ENCODE assay signal across 24 mouse cellular contexts in genomic region chr9:25200987-25201386, GRCm38 (mm10). TPM values are rescaled to one million over a fixed set of nuclear protein-coding genes. Genes with fewer than 3 reads are reported as not detected.
DNase-seq lines count a peak whose midpoint lies in the region; ATAC-seq and TF ChIP-seq lines count a peak whose summit lies in the region.
"Had no signal": no experiment of that assay in that cellular context is flagged by ENCODE, and none has a peak within 500 bp of the region (broad histone marks: within the 10 kb centered on the region; RNA-seq: fewer than 3 reads in every experiment).

No protein-coding gene starts in this region.

- no peak for TF ChIP-seq CTCF in heart, adult 2 months (IDR thresholded peaks at IDR 0.05)
- no peak for TF ChIP-seq CTCF in C2C12 (IDR thresholded peaks at IDR 0.05; ENCODE audit: control insufficient read depth, insufficient read depth, insufficient read length)

- H3K4me3 ChIP-seq in heart, adult 2 months: no peak overlapping the region
- no peak overlapping the region for H3K4me3 ChIP-seq in heart, embryonic 14.5 days (ENCODE audit: control insufficient read depth in 1 of 2, insufficient read depth in 1 of 2, low read depth in 1 of 2, low read length in 2 of 2)
- no peak overlapping the region for H3K4me3 ChIP-seq in C2C12 (ENCODE audit: insufficient read depth, poor library complexity, severe bottlenecking)
- no peak overlapping the region for H3K4me3 ChIP-seq in heart, embryonic 16.5 days (ENCODE audit: low read length)
- H3K4me3 ChIP-seq: erythroblast, embryonic 14.5 days; hindbrain, embryonic 13.5 days; limb, embryonic 12.5 days; lung, embryonic 15.5 days; megakaryocyte, embryonic 14.5 days; midbrain, embryonic 13.5 days; neural tube, embryonic 15.5 days had no signal

- H3K79me3 ChIP-seq in C2C12 (ENCODE audit: low read depth): no peaks in the 10 kb centered on the region

- ATAC-seq in heart, embryonic 14.5 days (ENCODE audit: insufficient number of reproducible peaks, insufficient read depth, low FRiP score, low read depth): no peak
- ATAC-seq in heart, embryonic 16.5 days (replicated peaks; ENCODE audit: extremely low read depth, insufficient read depth, low FRiP score): no peak
- ATAC-seq: CD4-positive, CD25-positive, alpha-beta regulatory T cell, adult 4 months; intestine, embryonic 16.5 days; midbrain, embryonic 13.5 days had no signal

- peak overlapping the region; percentile 57; the same call in 1 of the 2 replicates for H3K4me2 ChIP-seq in heart, embryonic 14.5 days (ENCODE audit: low read length)
- no peak overlapping the region for H3K4me2 ChIP-seq in heart, embryonic 16.5 days (ENCODE audit: low read depth, low read length)
- H3K4me2 ChIP-seq: hindbrain, embryonic 13.5 days; limb, embryonic 12.5 days; lung, embryonic 15.5 days; midbrain, embryonic 13.5 days; neural tube, embryonic 15.5 days had no signal

- no peak overlapping the region for H3ac ChIP-seq in C2C12 (ENCODE audit: control insufficient read depth, insufficient read length, low read depth)

- DNase-seq in heart, adult 2 months: no peak
- no peak for DNase-seq in heart, postnatal 10 days
- DNase-seq in heart, postnatal 25 days (ENCODE audit: low spot score): no peak
- DNase-seq in frontal cortex, adult 2 months (ENCODE audit: extremely low spot score in 1 of 2, low spot score in 1 of 2): no peak
- DNase-seq: adrenal gland, postnatal 14 days; cerebellum, adult 11-12 months; kidney, adult 8-10 months; kidney, postnatal 4 days; lung, postnatal 36 days; retina, postnatal 1 day; right cerebral cortex, postnatal 14 days; thymus, postnatal 4 days had no signal

- peaks cover 2% of the 10 kb centered on the region for H3K36me3 ChIP-seq in heart, adult 2 months (ENCODE audit: control insufficient read depth, insufficient read depth, low read length)
- H3K36me3 ChIP-seq in heart, embryonic 14.5 days (ENCODE audit: control insufficient read depth, insufficient read depth, low read length): no peaks in the 10 kb centered on the region
- no peaks in the 10 kb centered on the region for H3K36me3 ChIP-seq in C2C12 (ENCODE audit: control insufficient read depth, insufficient read depth)
- no peaks in the 10 kb centered on the region for H3K36me3 ChIP-seq in heart, embryonic 16.5 days (ENCODE audit: control insufficient read depth, insufficient read depth)
- H3K36me3 ChIP-seq: hindbrain, embryonic 13.5 days; limb, embryonic 12.5 days; lung, embryonic 15.5 days; midbrain, embryonic 13.5 days; neural tube, embryonic 15.5 days had no signal

- H3K9ac ChIP-seq in heart, adult 2 months (ENCODE audit: low read depth, low read length): no peak overlapping the region
- H3K9ac ChIP-seq in heart, embryonic 14.5 days (ENCODE audit: low read length): no peak overlapping the region; the same call in 1 of the 2 replicates
- H3K9ac ChIP-seq in heart, embryonic 16.5 days (ENCODE audit: low read length): no peak overlapping the region
- H3K9ac ChIP-seq: hindbrain, embryonic 13.5 days; limb, embryonic 12.5 days; lung, embryonic 15.5 days; midbrain, embryonic 13.5 days; neural tube, embryonic 15.5 days had no signal

- no peak for TF ChIP-seq POLR2A in heart, adult 2 months (IDR thresholded peaks at IDR 0.05; ENCODE audit: insufficient read depth, low read depth, low read length)

- H3K79me2 ChIP-seq in heart, adult 2 months (replicated peaks; ENCODE audit: control insufficient read depth, insufficient read depth, low read length): no peaks in the 10 kb centered on the region
- no peaks in the 10 kb centered on the region for H3K79me2 ChIP-seq in C2C12 (ENCODE audit: control insufficient read depth, insufficient read depth)

- H3K27ac ChIP-seq in heart, adult 2 months: peak overlapping the region; percentile 74
- H3K27ac ChIP-seq in heart, embryonic 14.5 days (replicated peaks in 1 of 2; ENCODE audit: control insufficient read depth in 1 of 2, insufficient read depth in 1 of 2, low read depth in 2 of 2, low read length in 2 of 2): peak overlapping the region; percentile 11 to 91
- peak overlapping the region; percentile 94 for H3K27ac ChIP-seq in heart, embryonic 16.5 days (ENCODE audit: low read length)
- H3K27ac ChIP-seq: hindbrain, embryonic 13.5 days; limb, embryonic 12.5 days; midbrain, embryonic 13.5 days; neural tube, embryonic 15.5 days had no signal

- H3K27me3 ChIP-seq in heart, adult 2 months (ENCODE audit: control insufficient read depth, insufficient read depth, low read length): no peaks in the 10 kb centered on the region
- H3K27me3 ChIP-seq in heart, embryonic 14.5 days (ENCODE audit: control insufficient read depth, insufficient read depth, low read length): no peaks in the 10 kb centered on the region
- no peaks in the 10 kb centered on the region for H3K27me3 ChIP-seq in C2C12 (ENCODE audit: control insufficient read depth, insufficient read depth, insufficient read length)
- no peaks in the 10 kb centered on the region for H3K27me3 ChIP-seq in heart, embryonic 16.5 days (ENCODE audit: control insufficient read depth, insufficient read depth, low read length)
- H3K27me3 ChIP-seq: hindbrain, embryonic 13.5 days; limb, embryonic 12.5 days; lung, embryonic 15.5 days; megakaryocyte, embryonic 14.5 days; midbrain, embryonic 13.5 days; neural tube, embryonic 15.5 days had no signal

- peaks cover 4% of the 10 kb centered on the region; the same call in 1 of the 2 replicates for H3K4me1 ChIP-seq in heart, adult 2 months (ENCODE audit: control insufficient read depth, insufficient read depth, low read length)
- peaks cover 6 to 34% of the 10 kb centered on the region in 2 experiments for H3K4me1 ChIP-seq in heart, embryonic 14.5 days (ENCODE audit: control insufficient read depth in 2 of 2, insufficient read depth in 2 of 2, low read length in 2 of 2)
- peaks cover 30% of the 10 kb centered on the region for H3K4me1 ChIP-seq in heart, embryonic 16.5 days (ENCODE audit: control insufficient read depth, insufficient read depth, low read length)
- H3K4me1 ChIP-seq: hindbrain, embryonic 13.5 days; limb, embryonic 12.5 days; neural tube, embryonic 15.5 days had no signal

- no peak for TF ChIP-seq EP300 in heart, adult 2 months (IDR thresholded peaks at IDR 0.05; ENCODE audit: insufficient read depth, low read depth, low read length)

- H3K9me3 ChIP-seq in heart, embryonic 14.5 days (ENCODE audit: control insufficient read depth, low read length): no peaks in the 10 kb centered on the region
- H3K9me3 ChIP-seq in heart, embryonic 16.5 days (replicated peaks; ENCODE audit: control insufficient read depth, low read length): peaks cover 4% of the 10 kb centered on the region; the same call in 1 of the 2 replicates
- H3K9me3 ChIP-seq: hindbrain, embryonic 13.5 days; limb, embryonic 12.5 days; lung, embryonic 15.5 days; megakaryocyte, embryonic 14.5 days; midbrain, embryonic 13.5 days; neural tube, embryonic 15.5 days had no signal

- 71% methylated on average over 3 of the region's 3 CpGs for WGBS in heart, adult 2 months
- 61% methylated on average over 3 of the region's 3 CpGs for WGBS in heart, embryonic 14.5 days
- WGBS in heart, embryonic 16.5 days: 71% methylated on average over 3 of the region's 3 CpGs

- intact Hi-C loops in heart, adult 2 months (cut with DNase I): no loop called here
- intact Hi-C loops in heart, postnatal 10 days (cut with DNase I): no loop called here
- intact Hi-C loops in heart, postnatal 25 days (cut with DNase I): loop anchor here (2.0 kb wide), 1 partner anchor 26 kb away; no protein-coding TSS in a partner anchor

TF ChIP-seq in C2C12, 6 proteins besides CTCF, POLR2A, EP300 and RAD21:
- TF ChIP-seq USF1 (IDR thresholded peaks at IDR 0.05; ENCODE audit: low read depth): no peak
- peak; percentile 38 for TF ChIP-seq MYOD1 (IDR thresholded peaks at IDR 0.05; ENCODE audit: control insufficient read depth, insufficient read length, low read depth)
- no peak for TF ChIP-seq MAX (IDR thresholded peaks at IDR 0.05)
TF ChIP-seq in C2C12: peak in this region for 1.

RNA-seq across cellular contexts. Expression of gene Herpud2, which starts 49.4 kb away (rescaled TPM):
- 10 to 100 TPM; 34.6 to 38.9 TPM for total RNA-seq in heart, adult 2 months (2021)
- 24.9 and 27.1 TPM in 2 replicates for polyA plus RNA-seq in heart, adult 2 months (2012; rRNA removed)
- 10 to 100 TPM; 40.4 to 42.1 TPM for total RNA-seq in heart, postnatal 10 days (2021)
- 32.4 and 36.7 TPM in 2 replicates for polyA plus RNA-seq in heart, embryonic 14.5 days (2014; fragmentation: Nextera tagmentation; extraction: Ambion mirVana)
- 10 to 100 TPM; 33.4 to 37.8 TPM for total RNA-seq in heart, postnatal 25 days (2021)
- 8.9 TPM for polyA plus RNA-seq in C2C12 (2012; fragmentation: generic; extraction: Trizol)
- 30.7 and 31.7 TPM in 2 replicates for polyA plus RNA-seq in heart, embryonic 16.5 days (2015; fragmentation: Nextera tagmentation; extraction: Ambion mirVana)
- 40.5 and 41.4 TPM in 2 replicates for polyA plus RNA-seq in frontal cortex, adult 2 months (2012; rRNA removed)

RNA-seq across cellular contexts. Expression of gene Sept7, which starts 51.3 kb away (rescaled TPM):
- total RNA-seq in heart, adult 2 months (2021): 100 to 1,000 TPM; 109 to 111 TPM
- polyA plus RNA-seq in heart, adult 2 months (2012; rRNA removed): 15.9 and 34.6 TPM in 2 replicates
- total RNA-seq in heart, postnatal 10 days (2021): 100 to 1,000 TPM; 162 to 187 TPM
- 265 and 268 TPM in 2 replicates for polyA plus RNA-seq in heart, embryonic 14.5 days (2014; fragmentation: Nextera tagmentation; extraction: Ambion mirVana)
- 100 to 1,000 TPM; 108 to 115 TPM for total RNA-seq in heart, postnatal 25 days (2021)
- polyA plus RNA-seq in C2C12 (2012; fragmentation: generic; extraction: Trizol): 38.9 TPM
- polyA plus RNA-seq in heart, embryonic 16.5 days (2015; fragmentation: Nextera tagmentation; extraction: Ambion mirVana): 228 and 273 TPM in 2 replicates
- polyA plus RNA-seq in frontal cortex, adult 2 months (2012; rRNA removed): 244 and 267 TPM in 2 replicates
